Mouse (Mus musculus): ENCODE results near the gene Hsd17b3. TPM values are rescaled to one million over a fixed set of nuclear protein-coding genes. Genes with fewer than 3 reads are reported as not detected.

Gene Hsd17b3
- total RNA-seq (2021): not detected
- long read RNA-seq, experiment 1: 0 reads
- long read RNA-seq, experiment 2: 0 reads

DNA sequence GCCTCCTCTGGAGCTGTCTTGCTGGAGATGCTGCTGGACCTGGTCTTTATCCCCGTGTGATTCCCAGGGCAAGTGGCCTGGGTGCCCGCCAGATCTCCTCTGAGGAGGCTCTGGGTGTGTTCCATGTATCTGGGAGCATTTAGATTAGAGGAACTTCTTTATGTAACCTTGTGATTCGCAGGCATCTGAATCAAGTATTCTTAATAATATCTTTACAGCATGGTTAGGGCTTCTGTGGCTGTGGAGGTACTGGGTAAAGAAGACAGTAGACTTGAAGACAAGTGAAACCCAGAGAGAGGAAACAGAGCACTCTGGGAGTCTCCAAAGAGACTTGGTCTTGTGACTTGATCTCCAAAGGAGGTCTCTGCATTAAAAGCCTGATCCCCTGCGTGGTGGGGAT lies at the start of gene Hsd17b3:
TSS of gene Hsd17b3 (minus strand) at position 101 of the 400 bp plus-strand sequence.
- DNase-seq: no peak

- DNase-seq: peak; percentile 64
These were observed 40.8 kb upstream of the Hsd17b3 start for GRCm38 (mm10) chr13:64129616-64130375.

- DNase-seq: peak; percentile 87
These were observed 40.0 kb upstream of the Hsd17b3 start, which contains the start of gene Slc35d2 for GRCm38 (mm10) chr13:64128858-64129615. TSS of gene Slc35d2 (minus strand) at chr13:64129368.

DNA sequence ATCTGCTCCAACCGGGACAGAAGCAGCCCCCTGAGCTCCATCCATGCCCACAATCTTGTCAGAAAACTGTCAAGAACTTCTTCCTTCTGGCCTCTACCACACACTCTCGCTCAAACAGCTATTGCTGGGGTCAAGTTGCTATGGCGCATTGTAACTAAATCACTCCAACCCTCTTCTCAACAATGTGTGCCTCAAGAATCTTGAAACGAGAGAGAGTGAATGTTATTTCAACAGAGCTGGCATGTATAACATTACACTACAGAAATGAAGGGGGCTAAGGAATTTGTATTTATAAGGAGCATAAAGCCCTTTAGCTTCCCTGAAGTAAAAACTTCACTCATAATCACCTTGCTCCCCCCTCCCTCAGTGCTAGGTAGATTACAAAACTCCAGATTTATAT lies 37.3 kb upstream of the Hsd17b3 start:
- DNase-seq: no peak

DNA sequence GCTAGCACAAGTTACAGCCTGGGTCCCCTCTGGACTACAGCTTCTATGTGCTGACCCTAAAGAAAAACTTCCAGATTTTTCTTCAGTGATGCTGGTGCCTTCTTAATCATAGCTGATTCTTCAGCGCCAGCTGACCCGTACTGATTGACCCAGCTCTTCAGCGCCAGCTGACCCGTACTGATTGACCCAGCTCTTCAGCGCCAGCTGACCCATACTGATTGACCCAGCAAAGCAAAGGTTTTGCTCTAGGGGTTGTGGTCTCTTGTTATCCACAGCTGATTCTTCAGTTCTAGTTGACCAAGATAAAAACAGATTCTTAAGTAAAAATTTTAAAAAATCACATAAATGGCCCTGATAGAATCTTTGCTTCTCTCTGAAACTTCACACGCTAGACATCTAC lies 35.9 kb upstream of the Hsd17b3 start:
- no peak for DNase-seq

DNA sequence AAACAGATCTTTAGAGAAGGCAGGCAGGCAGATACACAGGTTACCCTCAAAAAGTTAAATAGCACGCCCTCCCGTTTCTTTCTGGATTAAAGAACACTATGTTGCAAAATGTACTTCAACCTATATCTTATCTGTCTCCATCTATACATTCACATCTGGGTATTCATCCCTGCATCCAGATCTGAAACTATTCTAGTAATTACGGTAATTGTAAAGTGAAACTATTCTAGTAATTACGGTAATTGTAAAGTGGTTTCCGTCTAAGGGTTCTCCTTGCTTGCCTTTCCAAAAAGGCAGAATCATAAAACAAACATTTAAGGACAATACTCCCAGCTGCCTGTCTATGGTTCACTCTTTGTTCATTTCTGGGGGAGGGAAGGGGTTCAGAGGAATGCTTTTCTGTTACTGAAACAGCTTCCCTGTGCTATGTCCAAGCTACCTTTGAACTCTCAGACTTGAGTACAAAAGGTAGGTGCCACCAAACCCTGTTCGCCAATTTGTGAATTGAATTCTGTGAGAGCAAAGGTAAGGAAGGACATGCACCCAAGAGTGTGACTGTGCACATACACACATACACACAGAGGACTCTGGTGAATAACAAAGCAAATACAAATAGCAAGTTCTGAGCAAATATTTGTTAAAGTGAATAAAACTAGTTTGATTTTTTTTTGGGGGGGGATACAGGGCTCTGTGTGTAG lies 34.6 kb upstream of the Hsd17b3 start:
- DNase-seq: no peak

- no peak for DNase-seq
These were observed 31.7 kb upstream of the Hsd17b3 start for GRCm38 (mm10) chr13:64120760-64121159.

GRCm38 (mm10) chr13:64117442-64117841 lies 28.4 kb upstream of the Hsd17b3 start:
- no peak for DNase-seq

DNA sequence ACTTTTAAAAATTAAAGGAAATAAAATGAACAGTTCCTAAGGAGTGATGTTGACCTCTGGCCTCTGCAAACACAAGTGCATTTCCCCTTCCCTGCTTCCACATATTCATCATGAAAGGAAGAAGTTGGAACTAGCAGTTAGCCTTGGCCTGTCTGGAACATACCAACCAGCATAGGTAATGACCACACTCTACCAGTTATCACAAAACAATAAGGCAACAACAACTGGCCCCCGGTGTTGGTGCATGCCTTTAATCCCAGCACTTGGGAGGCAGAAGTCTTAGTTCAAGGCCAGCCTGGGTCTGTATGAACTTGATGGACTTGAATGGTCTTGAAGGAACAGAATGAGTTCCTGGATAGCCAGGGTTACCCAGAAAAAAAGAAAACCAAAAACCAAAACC lies 21.4 kb upstream of the Hsd17b3 start:
- DNase-seq: no peak

GRCm38 (mm10) chr13:64108381-64108850 lies 19.4 kb upstream of the Hsd17b3 start:
- DNase-seq: no peak

DNA sequence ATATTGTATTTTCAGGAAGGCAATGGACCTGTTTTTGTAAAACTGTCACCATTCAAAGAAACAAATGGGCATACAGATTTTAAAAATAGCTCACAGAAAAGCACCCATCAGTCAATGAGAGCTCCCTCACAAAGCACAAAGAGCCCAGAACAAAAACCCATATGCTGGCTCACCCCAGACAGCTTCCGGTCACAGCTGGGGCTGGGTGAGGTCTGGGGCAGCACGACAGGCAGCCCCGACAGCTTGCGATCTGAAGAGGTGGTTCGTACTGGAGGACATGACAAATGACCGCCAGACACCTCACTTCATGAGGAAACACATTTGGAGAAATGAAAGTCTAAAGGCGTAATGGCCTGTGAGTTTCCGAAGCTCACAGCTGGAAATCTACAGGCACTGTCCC lies 18.5 kb upstream of the Hsd17b3 start:
- DNase-seq: no peak

GRCm38 (mm10) chr13:64107105-64107504 lies 18.1 kb upstream of the Hsd17b3 start:
- no peak for DNase-seq

DNA sequence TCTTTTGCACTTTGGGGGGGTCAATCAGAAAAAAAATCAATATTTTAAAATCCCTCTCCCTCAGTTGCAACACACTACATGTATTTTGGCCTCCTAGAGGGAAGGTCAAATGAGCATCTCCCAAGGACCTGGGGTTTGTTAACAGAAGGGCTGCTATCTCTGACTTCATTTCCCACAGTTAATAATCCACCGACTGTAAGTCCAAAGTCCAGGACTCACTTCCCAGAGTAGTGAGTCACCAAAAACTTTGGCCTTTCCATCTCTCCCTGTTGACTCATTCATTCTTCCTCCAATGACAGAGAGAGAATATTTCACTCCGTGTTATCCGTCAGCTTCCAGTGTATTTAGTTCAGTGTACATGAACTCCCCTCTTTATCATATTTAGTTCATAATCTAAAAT lies 16.7 kb upstream of the Hsd17b3 start:
- DNase-seq: peak; percentile 14

DNA sequence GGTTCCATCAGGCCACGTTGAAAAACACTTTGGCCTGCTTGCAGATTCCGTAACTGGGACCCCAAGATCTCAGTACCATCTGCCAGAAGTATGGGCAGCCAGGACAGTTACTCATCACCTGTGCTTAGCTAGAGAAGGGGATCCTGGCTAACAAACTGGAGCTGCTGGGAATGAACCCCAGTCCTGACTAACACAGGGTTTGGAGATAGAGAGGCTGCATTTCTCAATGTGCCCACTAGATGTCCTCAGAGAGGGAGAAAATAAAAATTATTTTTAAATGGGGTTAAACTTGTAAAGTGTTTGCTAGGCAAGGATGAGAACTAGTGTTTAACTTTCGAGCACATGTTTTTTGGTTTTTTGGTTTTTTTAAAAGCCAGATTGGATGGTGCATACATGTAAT lies 11.2 kb upstream of the Hsd17b3 start:
- DNase-seq: peak; percentile 61

- peak; percentile 46 for DNase-seq
These were observed 10.0 kb upstream of the Hsd17b3 start for GRCm38 (mm10) chr13:64098992-64099391.

DNA sequence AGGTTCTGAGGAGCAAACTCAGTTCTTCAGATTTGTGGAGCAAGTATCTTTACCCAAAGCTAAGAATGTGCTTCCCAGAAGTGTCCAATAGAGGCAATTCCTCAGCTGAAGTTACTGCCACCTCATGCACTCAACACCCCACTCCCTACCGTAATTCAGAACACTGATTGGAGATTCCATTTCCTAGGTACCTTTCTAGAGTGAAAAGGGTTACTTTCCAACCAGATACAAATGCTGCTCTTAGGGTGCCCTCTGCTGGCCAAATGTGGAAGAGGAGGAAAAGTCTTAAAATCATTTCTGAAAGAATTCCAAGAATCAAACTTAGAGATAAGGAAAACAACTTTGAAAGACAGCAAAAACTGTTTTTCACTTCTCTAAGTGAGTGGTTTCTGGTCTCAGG lies 4.3 kb upstream of the Hsd17b3 start:
- DNase-seq: peak; percentile 88

- no peak for DNase-seq
These were observed 3.7 kb upstream of the Hsd17b3 start for GRCm38 (mm10) chr13:64092752-64093151.

- no peak for DNase-seq
These were observed 3.1 kb upstream of the Hsd17b3 start for GRCm38 (mm10) chr13:64092141-64092540.

GRCm38 (mm10) chr13:64091006-64091405 lies 2.0 kb upstream of the Hsd17b3 start:
- DNase-seq: no peak

GRCm38 (mm10) chr13:64090278-64090677 lies 1.2 kb upstream of the Hsd17b3 start:
- no peak for DNase-seq

GRCm38 (mm10) chr13:64088057-64088456 lies 973 bp downstream of the Hsd17b3 start:
- DNase-seq: no peak

DNA sequence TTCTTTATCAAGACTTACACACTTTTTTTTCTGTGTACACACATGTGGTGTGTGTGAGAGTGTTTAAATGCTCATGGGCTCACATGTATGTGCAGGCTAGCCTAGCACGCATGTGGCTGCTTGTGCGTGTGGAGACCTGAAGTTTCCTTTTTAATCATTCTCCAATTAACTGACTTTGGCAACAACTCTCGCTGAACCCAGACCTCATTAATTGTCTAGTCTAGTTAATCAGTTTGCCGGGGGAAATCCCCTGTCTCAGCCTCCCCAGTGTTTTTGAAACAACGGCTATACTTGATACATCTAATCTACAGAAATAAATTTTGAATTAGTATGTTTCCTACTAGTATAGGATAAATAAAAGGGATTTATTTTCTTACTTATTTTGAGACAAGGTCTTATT lies 3.0 kb downstream of the Hsd17b3 start:
- DNase-seq: no peak

- DNase-seq: peak; percentile 25
These were observed 5.7 kb downstream of the Hsd17b3 start for GRCm38 (mm10) chr13:64083331-64083730.
